Mouse (Mus musculus) thymus, postnatal 14 days (tissue): ENCODE data around the gene Iqch.

Source experiments
- DNase-seq: peaks from one replicate; pipeline ENCODE4 v3.0.0; 2021

The Iqch gene

DNA sequence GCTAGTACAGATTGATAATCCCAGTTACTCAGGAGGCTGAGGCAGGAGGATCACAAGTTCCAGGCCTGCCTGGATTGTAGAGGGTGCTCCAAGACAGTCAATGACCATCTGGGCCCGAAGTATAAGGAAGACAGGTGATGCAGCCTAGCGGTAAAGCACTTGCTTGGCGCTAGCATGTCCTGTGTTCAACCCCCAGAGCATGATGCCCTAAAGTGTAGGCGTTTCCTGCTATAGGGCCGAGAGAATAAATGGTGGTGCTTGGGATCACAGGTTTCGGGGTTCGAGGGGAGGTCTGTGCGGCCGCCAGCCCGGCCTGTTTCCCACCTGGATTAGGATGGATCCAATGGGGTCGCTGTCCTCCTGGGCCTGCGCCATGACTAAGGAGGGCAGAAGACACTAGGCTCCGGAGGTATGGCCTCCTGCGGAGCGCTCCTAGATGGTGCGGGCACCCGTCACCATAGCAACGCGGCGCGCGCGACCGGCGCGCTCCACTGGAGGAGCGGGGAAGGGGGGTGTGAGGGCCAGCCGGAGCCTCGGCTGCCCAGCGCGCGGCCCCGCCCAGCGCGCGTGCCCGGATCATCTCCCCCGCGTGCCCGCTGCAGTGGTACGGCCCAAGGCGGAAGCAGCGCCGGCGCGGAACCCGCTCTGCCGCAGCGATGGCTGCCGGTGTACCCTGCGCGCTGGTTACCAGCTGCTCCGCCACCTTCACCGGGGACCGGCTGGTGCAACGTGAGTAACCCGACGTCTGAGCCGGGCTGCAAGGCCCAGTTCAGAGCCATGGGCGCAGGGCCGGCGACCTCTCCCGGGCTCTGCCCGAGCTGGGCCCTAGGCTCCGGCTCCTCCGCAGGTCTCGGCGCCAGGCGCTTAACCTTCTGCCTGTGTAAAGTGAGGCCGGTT lies at the start of gene Iqch, which contains the start of gene Aagab:
Gene Iqch, minus strand, starts transcription at position 451 of the 897 bp plus-strand sequence.
Gene Aagab, plus strand, starts transcription at position 618 of the 897 bp plus-strand sequence.
- DNase-seq, result peak; percentile 99

DNA sequence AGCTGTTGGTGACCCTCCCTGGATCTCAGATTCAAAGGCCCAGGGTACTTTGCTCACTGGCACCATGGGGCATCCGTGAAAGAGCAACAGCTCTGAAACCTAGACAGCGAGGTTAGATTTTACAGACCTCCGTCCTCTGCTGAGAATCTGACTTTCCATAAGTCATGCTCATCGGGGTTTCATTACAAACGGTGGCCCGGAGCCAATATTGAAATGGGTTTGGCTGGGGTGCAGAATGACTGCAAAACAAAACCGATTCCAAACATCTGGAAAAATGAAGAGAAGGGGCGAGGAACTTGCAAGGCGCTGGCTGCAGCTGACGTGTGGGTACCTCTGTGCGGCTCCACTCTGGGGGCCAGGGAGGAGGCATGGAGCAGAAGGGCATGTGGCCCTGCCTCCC lies 49.3 kb upstream of the Iqch start:
- no peak for DNase-seq

DNA sequence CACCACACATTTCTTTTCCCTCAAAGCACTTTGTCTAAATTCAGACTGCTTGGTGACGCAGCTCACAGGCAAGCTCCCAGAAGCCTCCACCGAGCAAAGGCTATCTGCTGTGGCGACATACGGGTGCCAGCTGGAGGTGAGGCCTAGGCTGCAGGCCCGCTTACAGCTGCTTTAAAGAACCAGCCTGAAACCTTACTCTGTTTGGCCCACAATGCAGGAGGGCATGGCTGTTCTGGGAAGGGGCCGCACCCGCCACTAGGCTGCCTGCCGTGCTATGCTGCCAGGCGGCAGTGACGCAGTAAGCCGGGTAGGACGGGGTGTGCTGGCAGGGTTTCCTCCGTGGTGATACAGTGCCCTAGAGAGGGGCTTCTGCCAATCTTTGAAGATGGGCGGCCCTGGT lies 48.6 kb upstream of the Iqch start:
- DNase-seq, result no peak

DNA sequence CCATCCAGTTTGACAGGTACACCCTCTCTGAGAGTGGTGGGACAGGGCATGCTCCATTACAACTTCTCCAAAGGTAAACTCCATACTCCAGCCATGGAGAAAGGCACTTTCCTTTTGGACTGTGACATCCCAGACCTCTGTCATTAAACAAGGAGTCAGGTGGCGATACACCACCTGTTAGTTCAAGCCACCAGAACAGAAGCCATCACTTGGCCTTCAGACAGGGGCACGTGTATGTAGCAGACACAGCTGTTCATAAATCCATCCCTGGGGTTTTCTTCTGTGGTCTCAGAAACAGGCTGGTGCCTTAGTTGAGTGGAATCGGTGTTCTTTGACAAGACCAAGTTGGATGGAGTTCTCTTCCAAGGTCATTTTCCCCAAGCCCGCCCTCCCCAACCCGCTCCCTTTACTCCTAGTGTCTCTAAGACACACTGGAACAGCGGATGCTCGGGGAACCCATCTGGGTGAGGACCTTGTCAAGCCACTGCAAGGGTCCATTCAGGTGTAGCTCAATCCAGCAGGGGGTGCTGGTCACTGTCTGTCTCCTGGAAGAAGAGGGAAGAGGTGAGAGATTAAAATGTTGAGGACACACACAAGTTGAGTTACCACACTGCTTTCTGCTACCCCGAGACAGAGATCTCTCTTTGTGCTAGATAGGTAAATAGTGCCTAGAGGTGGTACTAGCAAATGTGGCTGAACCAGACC lies 47.7 kb upstream of the Iqch start:
- DNase-seq, result peak; percentile 73

DNA sequence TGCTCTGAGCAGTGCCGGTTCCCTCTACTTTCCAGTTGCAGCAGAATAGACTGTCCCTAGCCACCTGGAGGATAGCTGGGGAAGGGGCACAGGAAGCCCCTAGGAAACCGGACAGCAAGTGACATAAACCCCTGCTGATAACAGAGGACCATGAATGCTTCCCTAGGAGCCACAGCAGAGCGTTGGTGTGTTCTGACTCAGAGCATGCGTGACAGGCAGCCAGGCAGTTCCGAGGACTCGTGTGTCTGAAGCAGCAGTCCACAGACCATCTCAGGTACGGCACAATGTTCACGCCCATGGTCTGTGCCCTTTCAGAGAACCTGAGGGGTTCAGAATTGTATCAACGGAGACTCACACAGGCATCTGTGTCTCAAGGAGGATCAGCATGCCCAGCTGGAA lies 46.2 kb upstream of the Iqch start:
- no peak for DNase-seq

DNA sequence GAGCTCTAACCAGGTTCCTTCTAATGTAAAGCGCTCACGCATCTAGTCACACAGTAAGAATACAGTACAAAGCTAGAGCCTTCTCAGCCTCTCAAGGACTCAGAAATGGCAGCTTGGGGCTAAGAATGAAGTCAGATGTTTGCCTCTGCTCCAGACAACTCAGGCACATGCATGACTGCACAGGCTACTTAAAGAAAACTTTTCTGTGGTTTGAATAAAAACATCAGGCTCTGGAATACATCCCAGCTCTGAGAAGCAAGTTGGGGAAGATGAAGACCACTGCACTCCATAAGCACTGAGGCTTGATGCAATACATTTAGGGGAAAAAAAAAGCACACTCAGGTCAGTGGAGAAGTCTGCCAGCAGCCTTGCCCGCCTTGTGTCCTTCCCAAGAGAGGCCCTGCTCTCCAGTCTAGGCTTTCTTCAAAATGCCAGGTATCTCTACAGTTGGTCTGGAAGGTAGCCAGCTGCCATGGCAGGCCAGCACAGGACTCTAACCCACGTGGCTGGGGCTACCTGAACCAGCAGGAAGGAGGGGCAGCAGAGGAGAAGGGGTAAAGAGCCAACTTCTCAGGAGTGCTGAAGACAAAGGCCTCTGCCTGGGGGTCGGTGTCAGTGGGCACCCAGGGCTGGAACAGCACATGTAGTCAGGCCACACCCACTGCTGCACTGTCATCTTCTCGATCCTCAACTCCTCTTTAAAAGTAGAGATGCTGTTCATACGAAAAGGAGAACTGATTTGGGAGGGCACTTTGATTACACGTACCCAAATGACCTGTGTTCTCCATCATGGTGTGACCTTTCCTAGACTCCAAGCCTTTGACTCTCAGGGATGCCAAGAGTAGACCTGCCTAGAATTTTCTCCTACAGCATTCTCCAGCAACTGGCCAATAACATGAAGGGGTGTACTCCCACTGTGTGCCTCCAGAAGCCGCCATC lies 45.6 kb upstream of the Iqch start:
- no peak for DNase-seq

DNA sequence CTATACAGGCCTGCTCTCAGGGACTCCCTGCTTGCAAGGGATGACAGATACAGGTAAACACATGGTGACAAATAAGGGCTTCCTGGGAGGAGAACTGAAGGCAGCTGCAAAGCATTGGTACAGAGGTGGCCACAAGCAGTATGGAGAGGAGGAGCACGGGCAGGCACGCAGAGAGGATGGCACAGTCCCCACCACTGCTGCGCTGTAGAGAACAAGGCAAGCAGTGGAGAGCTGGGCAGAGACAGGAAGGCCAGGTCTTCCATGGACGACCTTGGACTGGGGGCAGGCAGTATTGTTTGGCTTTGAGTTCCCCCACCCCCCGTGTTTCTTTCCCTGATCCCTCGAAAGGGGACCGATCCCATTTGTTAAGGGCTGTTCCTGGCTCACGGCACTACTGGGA lies 42.8 kb upstream of the Iqch start:
- DNase-seq, result no peak

DNA sequence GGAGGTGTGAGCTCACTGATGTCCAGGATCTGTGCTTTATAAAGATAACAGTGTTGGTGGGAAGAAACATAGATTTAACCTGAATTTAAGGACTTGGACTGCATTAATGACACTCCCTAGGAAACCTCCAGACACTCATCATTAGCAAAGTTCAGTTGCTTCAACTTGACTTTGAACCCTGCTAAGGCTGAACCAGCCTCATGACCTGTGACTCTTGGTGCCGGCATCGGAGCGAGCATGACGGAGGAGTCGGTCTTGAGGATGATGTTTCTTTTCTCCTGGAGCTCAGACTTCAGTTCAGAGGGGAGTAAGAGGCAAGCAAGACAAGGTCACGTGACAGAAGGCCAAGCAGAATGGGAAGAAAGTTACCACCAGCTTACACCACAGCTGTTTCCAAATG lies 41.7 kb upstream of the Iqch start:
- DNase-seq, result no peak

DNA sequence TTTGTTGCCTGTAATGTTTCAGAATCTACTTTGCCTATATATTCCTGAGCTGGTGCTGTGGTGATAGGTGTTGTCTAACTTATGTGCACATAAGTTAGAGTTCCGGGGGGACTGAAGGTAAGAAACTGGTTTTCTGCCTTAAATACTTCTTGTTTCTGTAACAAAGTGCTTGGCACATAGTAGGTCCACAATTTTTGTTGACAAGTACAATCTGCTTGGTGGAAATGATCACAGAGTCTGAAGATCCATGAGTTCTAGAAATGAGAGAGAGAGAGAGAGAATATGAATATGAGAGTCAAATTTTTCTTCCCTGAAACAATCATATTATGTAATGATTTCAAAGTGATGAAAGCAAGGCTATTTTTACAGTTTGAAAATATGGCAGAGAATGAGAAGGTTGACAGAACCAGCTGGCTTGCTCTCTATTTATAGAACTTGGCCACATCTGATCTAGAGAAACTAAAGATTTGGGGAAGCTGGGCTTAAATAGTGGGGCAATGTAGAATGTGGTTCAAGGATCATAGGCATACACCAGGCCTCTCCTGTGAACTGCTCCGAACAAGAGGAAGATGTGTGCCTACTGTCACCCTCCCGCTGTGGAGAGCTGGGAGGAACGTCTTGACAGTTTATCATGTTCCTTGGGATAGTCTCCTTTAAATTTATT lies 39.8 kb upstream of the Iqch start:
- DNase-seq, result no peak

DNA sequence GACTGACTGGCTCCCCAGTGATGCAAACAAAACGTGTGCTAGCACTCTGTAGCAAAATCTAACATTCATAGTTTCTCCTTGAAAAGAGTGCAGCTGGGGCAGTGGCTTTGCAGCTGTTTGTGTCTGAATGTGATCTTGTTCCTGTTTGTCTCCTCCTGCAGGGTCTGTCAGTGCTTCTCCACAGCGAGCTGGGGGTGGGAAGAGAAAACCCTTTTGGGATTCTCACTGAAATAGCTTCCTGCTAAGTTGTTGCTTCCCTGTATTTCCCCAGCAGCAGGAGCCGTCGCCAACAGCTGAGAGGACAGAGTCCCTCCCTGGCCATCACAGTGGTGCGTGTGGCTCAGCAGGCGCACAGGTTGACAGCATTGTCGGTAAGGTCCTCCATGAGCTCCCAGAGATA lies 33.8 kb upstream of the Iqch start:
- DNase-seq, result no peak

DNA sequence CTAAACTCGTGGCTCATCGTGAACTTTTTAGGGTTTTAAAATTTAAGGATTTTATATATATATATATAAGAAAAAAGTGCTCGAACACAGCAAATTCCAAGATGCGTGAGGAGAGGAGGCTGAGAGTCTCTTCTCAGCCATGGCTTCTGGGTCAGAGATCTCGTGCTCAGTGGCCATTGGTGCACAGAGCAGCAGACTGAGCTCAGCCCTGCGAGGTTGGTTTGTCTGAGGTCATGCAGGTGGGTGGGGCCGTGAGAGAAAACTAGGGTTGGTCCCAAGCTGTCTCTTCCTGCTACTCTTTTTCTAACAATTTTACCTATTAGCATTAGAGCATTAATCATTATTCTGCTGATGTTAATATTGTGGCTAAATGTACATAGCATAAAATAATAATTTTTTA lies 31.0 kb upstream of the Iqch start:
- DNase-seq, result no peak

DNA sequence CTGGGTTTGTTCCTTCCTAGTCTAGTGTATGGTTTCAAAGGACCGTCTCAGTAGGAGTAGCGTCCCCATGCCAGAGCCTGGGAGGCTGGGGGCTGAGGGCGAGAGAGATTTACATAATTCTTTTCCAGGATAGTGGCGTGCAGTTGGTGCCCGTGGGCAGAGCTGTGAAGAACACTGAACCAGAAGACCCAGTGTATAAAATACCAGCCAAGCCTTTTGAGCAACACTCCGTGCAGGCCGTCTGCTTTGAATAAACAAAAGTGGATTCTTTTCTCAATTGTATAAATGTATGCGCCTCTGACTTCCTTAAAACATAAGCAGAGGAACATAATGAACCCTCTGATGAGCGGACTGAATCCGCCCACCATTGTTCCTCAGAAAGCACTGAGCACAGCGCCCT lies 30.6 kb upstream of the Iqch start:
- DNase-seq, result no peak

DNA sequence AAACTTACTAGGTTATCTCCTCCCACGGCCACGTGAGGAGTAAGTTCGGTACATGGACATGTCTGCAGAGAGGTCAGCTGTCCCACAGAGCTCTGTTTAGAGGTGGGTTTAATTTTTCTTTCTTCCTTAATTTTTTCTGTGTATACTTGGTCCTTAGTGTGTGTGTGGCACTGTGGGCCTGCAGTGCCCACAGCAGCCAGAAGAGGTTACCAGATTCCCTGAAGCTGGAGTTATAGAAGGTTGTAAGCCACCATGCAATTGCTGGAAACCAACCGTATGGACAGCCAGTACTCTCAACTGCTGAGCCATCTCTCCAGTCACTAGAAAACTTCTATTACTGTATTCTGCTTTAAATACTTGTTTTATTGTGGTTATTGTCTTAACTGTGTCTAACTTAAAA lies 29.8 kb upstream of the Iqch start:
- no peak for DNase-seq

DNA sequence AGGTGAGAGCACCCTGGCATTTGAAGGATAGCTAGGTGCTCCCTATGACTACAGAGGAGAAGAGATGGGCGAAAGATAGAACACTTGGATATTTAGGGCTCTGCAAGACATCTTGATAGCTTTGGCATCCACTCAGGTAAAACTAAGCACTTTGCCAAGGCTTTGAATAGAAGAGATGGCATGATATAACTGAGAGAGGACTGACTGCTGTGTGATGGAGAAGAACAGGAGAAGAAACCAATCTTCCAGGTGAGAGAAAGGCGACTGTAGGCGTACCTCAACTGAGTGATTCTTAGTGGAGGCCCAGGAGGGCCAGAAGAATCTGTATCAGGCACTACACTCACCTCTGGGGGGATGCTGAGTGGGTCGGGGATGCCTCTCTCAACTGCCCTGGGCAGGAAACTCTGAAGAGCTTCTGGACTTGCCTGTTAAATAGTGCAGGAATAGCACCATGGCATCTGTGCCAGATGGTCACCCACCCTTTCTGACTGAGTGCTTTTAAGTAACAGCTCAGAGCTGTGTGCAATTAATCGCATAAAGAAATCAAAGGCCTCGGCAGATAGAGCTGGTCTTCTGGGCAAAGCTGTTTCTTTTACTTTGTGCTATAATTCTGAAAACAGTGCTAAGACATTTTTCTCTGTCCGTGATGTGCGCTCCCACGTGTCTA lies 22.9 kb upstream of the Iqch start:
- no peak for DNase-seq

DNA sequence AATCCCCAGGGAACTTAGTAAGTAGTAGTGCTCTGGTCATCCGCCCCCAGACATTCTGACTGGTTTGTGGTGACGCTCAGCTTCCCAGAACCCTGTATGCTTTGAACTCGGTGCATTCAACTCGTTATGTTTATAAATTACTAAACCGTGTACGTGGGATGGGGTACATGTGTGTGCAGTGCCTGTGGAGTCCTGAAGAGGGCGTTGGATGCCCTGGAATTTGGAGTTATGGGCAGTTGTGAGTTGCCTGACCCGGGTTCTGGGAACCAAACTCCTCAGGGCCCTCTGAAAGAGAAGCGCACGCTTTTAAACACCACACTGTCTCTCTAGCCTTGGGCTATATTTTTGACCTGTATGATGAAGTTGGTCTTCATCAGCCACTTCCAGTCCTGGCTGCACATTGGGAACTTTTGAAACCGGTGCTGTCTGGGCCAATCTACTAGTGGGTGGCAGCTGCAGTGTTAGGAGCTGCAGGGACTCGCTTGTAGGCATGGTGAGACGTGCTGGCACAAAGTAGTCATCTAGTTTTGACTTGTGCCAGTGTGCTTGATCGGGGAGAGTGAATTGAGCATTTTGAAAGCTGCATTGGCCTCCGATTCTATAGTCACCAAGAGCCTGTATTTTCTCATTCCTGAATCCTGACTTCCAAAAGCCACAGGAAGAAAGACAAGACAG lies 21.7 kb upstream of the Iqch start:
- DNase-seq, result no peak

DNA sequence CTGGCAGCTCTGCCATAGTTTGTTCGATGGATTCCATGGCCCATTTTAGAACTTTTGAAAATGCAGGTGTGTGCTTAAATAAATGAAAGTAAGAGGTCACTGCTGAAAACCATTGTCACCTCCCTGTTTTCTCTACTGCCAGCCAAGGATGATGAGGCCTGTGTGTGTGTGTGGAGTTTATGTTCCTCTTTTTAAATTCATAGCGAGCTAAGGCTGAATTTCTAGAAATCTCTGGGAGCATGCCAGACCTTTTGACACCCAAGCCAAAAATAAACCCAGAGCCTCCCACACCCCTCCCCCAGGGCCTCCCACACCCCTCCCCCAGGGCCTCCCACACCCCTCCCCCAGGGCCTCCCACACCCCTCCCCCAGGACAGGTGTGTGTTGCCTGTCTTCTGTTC lies 15.7 kb upstream of the Iqch start:
- DNase-seq, result no peak

DNA sequence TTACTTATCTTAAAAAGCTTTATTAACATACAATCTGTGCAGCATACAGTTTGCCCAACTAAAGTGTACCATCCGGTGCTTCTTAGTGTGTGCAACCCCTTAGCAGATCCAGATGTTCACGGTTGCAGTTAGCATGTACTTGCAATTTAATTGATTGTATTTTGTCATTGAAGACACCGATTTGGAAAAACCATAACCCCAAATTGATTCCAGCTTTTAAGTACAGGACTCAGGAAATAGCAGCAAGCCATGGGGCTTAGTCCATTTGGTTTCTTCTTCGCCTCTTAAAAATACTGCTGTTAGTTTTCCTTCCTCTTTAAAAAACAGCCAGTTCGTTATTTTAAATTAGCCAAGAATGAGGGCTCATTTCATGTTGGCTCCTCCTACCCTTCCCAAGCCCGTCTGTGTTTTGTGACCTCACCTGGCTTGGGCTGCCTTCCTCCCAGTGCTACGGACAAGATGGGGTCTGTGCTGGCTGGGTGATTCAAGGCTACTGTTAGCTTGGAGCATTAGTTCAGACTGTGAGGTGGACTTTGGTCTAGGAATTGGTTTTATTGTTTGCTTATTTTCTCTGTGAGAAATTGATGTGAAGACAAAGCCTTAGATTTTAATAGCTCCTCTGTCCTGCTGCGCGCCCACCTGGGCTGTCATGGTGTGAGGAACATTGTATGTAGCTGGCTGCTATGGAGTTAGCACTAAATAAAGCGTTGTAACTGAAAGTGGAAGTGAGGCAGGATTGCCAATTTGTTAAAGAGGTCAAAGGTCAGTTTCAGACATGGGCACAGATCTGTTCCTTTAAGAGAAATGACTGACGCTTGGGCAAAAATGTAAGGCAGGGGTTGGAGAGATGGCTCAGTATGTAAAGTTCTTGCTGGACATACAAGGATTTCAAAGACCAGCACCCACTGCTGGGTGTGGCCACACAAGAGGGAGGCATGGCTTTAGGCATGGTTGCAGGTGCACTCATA lies 12.0 kb upstream of the Iqch start:
- DNase-seq, result no peak

DNA sequence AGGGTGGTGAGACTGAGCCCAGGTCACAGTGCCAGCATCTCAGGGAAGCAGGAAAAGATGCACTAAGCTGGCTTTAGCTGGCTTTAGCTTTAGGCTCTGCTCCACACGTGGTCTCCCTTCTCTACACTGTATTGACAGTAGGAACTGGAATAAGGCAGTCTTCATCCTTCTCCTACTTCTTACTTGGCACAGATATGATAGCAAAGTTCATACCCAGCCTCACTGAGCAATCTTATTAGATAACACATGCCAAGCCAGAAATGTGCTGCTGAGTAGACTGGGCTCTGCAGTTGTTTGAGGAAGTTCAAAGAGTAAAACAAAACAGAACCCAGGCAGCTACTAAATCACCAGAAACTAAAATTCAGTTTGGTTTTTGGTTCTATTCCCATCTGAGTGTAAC lies 11.3 kb upstream of the Iqch start:
- no peak for DNase-seq

DNA sequence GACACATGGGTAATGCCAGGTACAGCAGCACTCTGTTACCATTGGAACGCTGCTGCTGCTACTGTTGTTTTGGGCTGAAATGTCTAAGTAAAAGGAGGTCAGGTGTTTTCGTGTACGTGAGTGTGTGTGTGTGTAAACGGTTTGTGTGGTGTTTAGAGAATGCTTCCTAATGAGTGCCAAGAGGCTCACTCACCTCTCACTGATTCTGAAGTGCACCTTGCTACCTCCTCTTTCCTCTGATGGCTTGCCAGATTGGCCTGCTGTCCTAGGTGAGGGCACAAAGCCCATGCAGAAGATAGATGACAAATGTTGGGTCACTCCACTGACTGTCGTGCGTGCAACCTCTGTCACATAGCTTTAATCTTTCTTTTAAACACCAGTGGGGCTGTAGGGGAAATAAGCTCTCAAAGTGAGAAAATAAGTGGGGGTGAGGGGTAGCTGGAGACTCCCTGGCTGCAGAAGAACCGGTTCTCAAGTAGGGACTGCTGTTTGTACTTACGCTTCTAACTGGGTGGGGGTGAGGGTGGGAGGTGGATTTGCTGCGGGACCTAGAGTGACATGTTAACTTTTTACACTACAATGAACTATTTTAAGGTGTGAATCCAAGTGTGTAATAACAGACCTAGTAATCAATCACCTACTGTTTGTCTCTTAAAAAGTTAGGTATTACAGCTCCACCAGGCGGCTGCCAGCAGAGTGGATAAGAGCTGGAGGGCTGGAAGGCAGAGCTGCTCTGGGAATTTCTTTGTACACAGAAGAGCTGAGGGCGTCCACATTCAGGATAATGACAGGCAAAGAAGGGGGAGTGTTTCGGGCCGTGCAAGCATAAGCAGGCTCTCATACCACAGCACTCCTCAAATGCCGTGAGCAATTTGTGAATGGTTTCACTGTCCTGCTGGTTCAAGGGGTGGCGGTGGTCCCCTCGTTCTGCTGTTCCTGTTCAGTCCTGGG lies 10.5 kb upstream of the Iqch start:
- DNase-seq, result no peak
